Mouse (Mus musculus) limb, embryonic 12.5 days (tissue): Measurements from ENCODE around the gene Map2k6. TPM values are rescaled to one million over a fixed set of nuclear protein-coding genes. Genes with fewer than 3 reads are reported as not detected.
"Not testable (repeated sequence)": the region's sequence is repeated elsewhere in the genome, so short reads cannot be mapped to it uniquely, and the experiment has no call there.

Experiments
- ATAC-seq: fragments of 200-750 bp; cut with Nextera tagmentation; 2 replicates; pipeline ENCODE4 v1.8.0; 2017; ENCODE audit warnings: low read depth, moderate TSS enrichment; ENCODE audit not compliant: insufficient number of reproducible peaks, insufficient read depth, low FRiP score, low TSS enrichment
- H3K27ac ChIP-seq: fragments of 300-500 bp; sonication (generic); 2 replicates; pipeline ENCODE4 v1.5.1; 2016; ENCODE audit warnings: mild to moderate bottlenecking, moderate library complexity
- H3K27me3 ChIP-seq: fragments of 300-500 bp; sonication (generic); 2 replicates; pipeline ENCODE4 v1.6.1; 2016; ENCODE audit warnings: mild to moderate bottlenecking, moderate library complexity
- H3K36me3 ChIP-seq: fragments of 300-500 bp; sonication (generic); 2 replicates; pipeline ENCODE4 v1.6.1; 2016; ENCODE audit warnings: mild to moderate bottlenecking, moderate library complexity
- H3K4me1 ChIP-seq: fragments of 300-500 bp; sonication (generic); replicated peaks from 2 replicates; pipeline ENCODE4 v1.6.1; 2016
- H3K4me2 ChIP-seq: fragments of 300-500 bp; sonication (generic); 2 replicates; pipeline ENCODE4 v1.6.1; 2016; ENCODE audit warnings: mild to moderate bottlenecking, moderate library complexity
- H3K4me3 ChIP-seq: fragments of 300-500 bp; sonication (generic); replicated peaks from 2 replicates; pipeline ENCODE4 v1.5.1; 2016; ENCODE audit warnings: mild to moderate bottlenecking
- H3K9ac ChIP-seq: fragments of 300-500 bp; sonication (generic); replicated peaks from 2 replicates; pipeline ENCODE4 v1.6.1; 2016; ENCODE audit warnings: mild to moderate bottlenecking, moderate library complexity
- H3K9me3 ChIP-seq: fragments of 300-500 bp; sonication (generic); 2 replicates; pipeline ENCODE4 v1.6.1; 2016; ENCODE audit warnings: mild to moderate bottlenecking, moderate library complexity
- WGBS: fragments of 180-500 bp; shearing (Covaris S2); methylation state at CpG from one replicate; pipeline ENCODE4 v1.1.7; 2016; 5-methylcytosine and 5-hydroxymethylcytosine counted together
- polyA plus RNA-seq: library from polyadenylated mRNA; unstranded; fragments of >200 nt; fragmentation: Nextera tagmentation; extraction: Ambion mirVana; gene quantifications from 2 replicates; pipeline ENCODE4 v1.2.1, GENCODE M21; 2016

Map2k6 gene
- polyA plus RNA-seq, result 49.2 TPM in 2 replicates

DNA sequence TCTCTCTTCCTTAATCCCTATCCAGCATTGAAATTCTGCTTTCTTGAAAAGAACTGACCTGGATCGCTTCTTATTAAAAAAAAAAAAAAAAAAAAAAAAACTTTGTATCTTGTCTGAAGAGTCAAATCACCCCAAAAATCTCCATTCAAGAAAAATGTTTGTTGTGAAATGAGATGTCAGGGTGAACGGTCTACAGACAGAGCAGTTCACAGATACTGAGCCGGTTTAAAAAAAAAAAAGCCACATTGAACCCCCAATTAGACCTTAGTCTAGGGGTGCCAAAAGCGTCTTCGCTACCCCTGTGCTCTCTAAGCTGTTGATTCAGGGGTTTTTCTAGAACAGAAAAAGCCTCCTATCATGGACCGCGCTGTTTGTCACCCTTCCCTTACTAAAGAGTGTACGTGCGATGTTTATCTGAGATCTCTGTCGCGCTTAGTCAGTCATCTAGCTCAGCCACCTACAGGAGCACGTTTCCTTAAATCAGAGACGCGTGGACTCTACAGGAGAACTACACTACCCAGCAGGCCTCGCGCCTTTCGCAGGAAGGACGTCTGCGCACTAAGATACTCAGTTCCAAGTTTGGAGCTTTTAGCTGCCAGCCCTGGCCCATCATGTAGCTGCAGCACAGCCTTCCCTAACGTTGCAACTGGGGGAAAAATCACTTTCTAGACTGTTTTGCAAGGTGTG is at the start of gene Map2k6:
Gene Map2k6, plus strand, starts transcription at position 570 of the 687 bp plus-strand sequence.
- H3K9me3 ChIP-seq, result no peaks in the 10 kb centered on the region
- no peaks in the 10 kb centered on the region for H3K36me3 ChIP-seq
- 9% methylated on average over 20 of the region's 20 CpGs for WGBS
- peak; percentile 86 for ATAC-seq
- H3K9ac ChIP-seq, result peak within 1 kb of the TSS; percentile 68
- peak within 1 kb of the TSS; percentile 75 for H3K27ac ChIP-seq
- peaks cover 22% of the 10 kb centered on the region for H3K4me1 ChIP-seq
- peak within 1 kb of the TSS; percentile 60 for H3K4me3 ChIP-seq
- H3K4me2 ChIP-seq, result peak within 1 kb of the TSS; percentile 79
- H3K27me3 ChIP-seq, result no peaks in the 10 kb centered on the region

DNA sequence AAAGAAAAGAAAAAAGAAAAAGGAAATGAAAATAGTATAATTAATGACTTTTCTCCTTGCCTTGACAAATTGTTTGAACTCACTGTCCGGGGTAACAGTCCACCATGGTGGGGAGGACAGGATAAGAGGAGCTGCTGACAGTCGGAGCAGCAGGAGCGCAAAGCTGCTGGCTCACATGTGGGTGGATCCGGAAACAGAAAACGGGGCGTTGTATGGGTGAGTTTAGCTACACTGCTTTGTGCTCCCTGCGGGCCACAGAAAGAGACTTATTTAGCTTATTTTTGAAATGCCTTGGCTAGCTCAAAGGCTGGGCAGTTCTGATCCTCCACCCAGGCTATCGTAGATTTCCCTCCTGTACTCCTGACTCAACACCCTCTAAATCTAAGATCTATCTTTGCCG is 44.7 kb upstream of the Map2k6 start:
- no peak overlapping the region for H3K27ac ChIP-seq
- no peak overlapping the region for H3K4me3 ChIP-seq
- H3K36me3 ChIP-seq, result no peaks in the 10 kb centered on the region
- no peak for ATAC-seq
- 80% methylated on average over 9 of the region's 9 CpGs for WGBS
- no peaks in the 10 kb centered on the region for H3K9me3 ChIP-seq
- H3K4me1 ChIP-seq, result no peaks in the 10 kb centered on the region
- H3K4me2 ChIP-seq, result no peak overlapping the region
- peaks cover 5% of the 10 kb centered on the region; the same call in 1 of the 2 replicates for H3K27me3 ChIP-seq
- no peak overlapping the region for H3K9ac ChIP-seq

DNA sequence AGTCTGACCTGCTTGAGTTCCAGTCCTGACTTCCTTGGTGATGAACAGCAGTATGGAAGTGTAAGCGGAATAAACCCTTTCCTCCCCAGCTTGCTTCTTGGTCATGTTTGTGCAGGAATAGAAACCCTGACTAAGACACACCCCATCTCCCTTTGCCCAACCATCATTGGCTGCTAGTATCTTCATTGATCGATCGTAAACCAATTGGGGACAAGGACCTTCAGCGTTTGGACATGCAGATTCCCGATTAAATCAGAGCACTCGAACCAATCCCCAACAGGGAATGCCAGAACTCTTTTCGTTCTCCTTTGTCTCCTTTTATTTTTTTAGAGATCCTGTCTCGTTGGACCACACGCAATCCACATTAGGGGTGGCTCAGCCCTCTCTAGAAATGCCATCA is 43.8 kb upstream of the Map2k6 start:
- not testable (repeated sequence) for H3K4me2 ChIP-seq, ATAC-seq
- 79% methylated on average over 9 of the region's 9 CpGs for WGBS

DNA sequence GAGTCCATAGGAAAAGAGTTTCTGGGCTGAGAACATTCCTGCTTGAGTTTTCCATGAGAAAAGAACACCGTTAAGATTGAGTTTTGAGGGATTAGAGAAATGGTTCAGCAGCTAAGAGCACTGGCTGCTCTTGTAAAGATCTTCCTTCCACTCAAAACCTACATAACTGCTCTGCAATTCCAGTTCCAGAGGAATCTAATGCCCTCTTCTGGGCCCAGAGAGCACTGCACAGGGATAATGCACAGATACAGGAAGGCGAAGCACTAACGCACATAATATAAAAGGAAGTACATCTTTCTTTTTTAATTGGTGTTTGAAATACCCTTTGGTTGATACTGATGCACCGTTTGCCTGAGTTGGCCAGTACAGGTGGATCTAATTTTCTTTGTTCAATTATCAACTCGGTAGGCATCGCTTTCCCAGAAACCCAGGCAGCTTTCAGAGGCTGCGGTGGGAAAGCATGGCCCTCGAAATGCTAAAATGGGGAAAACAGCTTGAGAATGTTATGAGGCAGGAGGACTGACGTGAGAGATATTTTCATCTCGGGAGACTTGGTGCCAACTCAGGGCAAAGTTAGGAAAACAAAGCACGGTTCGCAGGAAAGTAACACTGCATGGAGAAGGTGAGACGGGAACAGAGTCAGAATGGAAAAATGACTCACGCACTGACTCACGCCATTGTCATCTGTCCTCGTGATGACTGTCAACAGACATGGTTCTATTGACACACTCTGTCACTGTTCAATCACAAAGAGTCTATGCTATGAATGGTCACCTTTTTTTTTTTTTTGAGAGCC is 41.0 kb upstream of the Map2k6 start:
- H3K9ac ChIP-seq, result no peak overlapping the region
- ATAC-seq, result no peak
- no peak overlapping the region for H3K27ac ChIP-seq
- 65% methylated on average over 16 of the region's 16 CpGs for WGBS
- no peak overlapping the region for H3K4me3 ChIP-seq
- no peaks in the 10 kb centered on the region for H3K36me3 ChIP-seq
- no peak overlapping the region for H3K4me2 ChIP-seq
- H3K27me3 ChIP-seq, result peaks cover 5% of the 10 kb centered on the region; the same call in 1 of the 2 replicates
- H3K9me3 ChIP-seq, result peaks cover 7% of the 10 kb centered on the region; the same call in 1 of the 2 replicates
- no peaks in the 10 kb centered on the region for H3K4me1 ChIP-seq

More for the DNA sequence above, 43.8 kb upstream of the Map2k6 start:
- not testable (repeated sequence) for H3K4me1 ChIP-seq, H3K36me3 ChIP-seq, H3K27me3 ChIP-seq, H3K4me3 ChIP-seq, H3K9me3 ChIP-seq, H3K27ac ChIP-seq, H3K9ac ChIP-seq

DNA sequence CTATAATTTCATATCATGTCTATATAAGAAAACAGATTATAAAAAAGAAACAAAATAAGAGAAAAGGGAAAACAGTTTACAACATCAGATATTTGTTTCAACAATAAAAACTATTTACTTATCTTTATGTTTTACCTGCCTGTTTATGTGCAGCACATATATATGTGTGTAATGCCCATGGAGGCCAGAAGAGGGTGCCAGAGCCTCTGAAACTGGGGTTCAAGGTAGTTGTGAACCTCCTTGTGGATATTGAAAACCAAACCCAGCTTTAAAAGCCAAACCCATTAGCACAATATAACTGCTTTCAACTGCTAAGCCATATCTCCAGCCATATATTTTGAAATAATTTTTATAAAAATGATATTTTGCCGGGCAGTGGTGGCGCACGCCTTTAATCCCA is 33.9 kb upstream of the Map2k6 start:
- H3K27me3 ChIP-seq, result no peaks in the 10 kb centered on the region
- H3K4me3 ChIP-seq, result no peak overlapping the region
- H3K9me3 ChIP-seq, result 0 out of 2 replicates have a peak, but pooled peaks cover under 1% of the 10 kb centered on the region
- H3K36me3 ChIP-seq, result no peaks in the 10 kb centered on the region
- no peak overlapping the region for H3K9ac ChIP-seq
- no peak overlapping the region for H3K4me2 ChIP-seq
- no peak overlapping the region for H3K27ac ChIP-seq
- peaks cover 12% of the 10 kb centered on the region; the same call in 1 of the 2 replicates for H3K4me1 ChIP-seq
- no peak for ATAC-seq
- 68% methylated on average over 3 of the region's 3 CpGs for WGBS

DNA sequence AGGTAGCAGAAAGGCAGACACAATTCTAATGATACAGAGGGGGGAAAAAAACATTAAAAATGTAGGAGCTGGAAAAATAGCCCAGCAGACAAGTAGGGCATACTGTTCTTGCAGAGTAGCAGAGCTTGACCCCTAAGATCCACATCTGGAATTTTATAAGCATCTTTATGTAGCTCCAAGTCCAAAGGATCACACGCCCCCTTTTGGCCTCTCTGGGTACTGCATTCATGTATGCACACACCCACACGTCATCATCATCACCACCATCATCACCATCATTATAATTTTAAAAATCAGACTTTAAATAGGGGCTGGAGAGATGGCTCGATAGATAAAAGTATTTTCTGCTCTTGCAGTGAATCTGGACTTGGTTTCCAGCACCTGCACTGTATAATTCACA is 32.0 kb upstream of the Map2k6 start:
- no peaks in the 10 kb centered on the region for H3K36me3 ChIP-seq
- 73% methylated on average over 3 of the region's 3 CpGs for WGBS
- ATAC-seq, result no peak

DNA sequence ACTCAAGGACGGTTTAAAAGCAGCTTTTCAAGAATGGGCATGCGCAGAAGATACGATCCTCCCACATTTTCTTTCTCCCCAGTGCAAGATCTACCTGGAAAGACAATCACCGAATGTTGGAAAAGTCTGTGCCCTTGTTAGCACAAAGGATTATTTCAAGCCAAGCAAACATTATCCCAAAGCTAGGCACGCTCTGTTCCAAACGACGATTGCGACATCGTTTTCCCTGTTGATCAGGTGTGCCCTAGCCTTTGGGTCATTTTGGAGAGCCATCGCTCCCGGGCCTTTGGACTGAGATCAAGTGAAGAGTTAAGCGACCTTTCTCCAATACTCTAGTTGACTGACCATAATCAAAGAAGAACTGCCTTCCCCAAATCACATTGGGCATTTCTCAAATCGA is 31.3 kb upstream of the Map2k6 start:
- Histone ChIP-seq H3K4me2 (no peak overlapping the region), H3K4me1 (peaks cover 14% of the 10 kb centered on the region; the same call in 1 of the 2 replicates), H3K27ac (no peak overlapping the region), H3K36me3 (no peaks in the 10 kb centered on the region), H3K9me3 (no peaks in the 10 kb centered on the region), H3K27me3 (no peaks in the 10 kb centered on the region), H3K9ac (no peak overlapping the region), H3K4me3 (no peak overlapping the region)
- no peak for ATAC-seq
- 92% methylated on average over 13 of the region's 13 CpGs for WGBS

More for the DNA sequence above, 32.0 kb upstream of the Map2k6 start:
- Histone ChIP-seq H3K27ac (no peak overlapping the region), H3K27me3 (no peaks in the 10 kb centered on the region), H3K4me3 (no peak overlapping the region), H3K9me3 (no peaks in the 10 kb centered on the region), H3K4me2 (no peak overlapping the region), H3K9ac (no peak overlapping the region), H3K4me1 (peaks cover 14% of the 10 kb centered on the region; the same call in 1 of the 2 replicates)

DNA sequence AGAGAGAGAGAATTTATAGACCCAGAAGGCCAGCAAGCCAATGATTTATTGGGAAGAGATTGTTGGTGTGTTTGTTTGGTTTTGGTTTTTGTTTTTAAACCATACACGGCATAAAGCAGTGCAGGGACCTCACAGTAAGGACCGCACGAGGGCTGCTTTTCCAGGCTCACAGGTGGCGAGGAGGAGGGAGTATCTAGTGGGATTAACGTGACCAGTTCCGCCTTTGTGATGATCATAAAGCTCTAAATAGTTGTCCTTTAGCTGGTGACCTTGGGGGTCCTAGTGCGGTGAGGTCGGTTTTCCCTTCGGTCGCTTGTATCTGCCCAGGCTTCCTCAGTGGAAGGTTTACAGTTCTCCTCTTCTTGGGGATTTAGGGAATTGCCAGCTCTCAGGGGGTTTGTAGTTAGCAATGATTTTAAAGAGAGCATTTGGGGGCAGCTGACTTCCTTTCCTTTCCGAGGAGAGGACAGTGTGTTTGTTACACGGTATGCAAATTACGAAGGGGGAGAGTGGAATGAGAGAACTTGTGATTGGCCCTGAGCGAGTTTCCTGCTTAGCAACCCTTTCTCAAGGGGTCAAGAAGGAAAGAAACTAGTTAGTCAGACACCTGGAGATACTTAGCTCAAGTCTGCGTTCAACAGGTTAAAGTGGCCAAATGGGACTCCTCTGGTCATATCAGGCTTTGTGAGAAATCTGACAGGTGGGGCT is 29.5 kb upstream of the Map2k6 start:
- no peaks in the 10 kb centered on the region for H3K27me3 ChIP-seq
- H3K4me2 ChIP-seq, result peak overlapping the region; percentile 44
- 0 out of 2 replicates have a peak overlapping the region, but pooled peaks have one; percentile 2 for H3K4me3 ChIP-seq
- H3K9me3 ChIP-seq, result no peaks in the 10 kb centered on the region
- H3K27ac ChIP-seq, result no peak overlapping the region
- no peaks in the 10 kb centered on the region for H3K36me3 ChIP-seq
- no peak for ATAC-seq
- 12% methylated on average over 15 of the region's 15 CpGs for WGBS
- peaks cover 14% of the 10 kb centered on the region; the same call in 1 of the 2 replicates for H3K4me1 ChIP-seq
- H3K9ac ChIP-seq, result no peak overlapping the region; the same call in 1 of the 2 replicates

DNA sequence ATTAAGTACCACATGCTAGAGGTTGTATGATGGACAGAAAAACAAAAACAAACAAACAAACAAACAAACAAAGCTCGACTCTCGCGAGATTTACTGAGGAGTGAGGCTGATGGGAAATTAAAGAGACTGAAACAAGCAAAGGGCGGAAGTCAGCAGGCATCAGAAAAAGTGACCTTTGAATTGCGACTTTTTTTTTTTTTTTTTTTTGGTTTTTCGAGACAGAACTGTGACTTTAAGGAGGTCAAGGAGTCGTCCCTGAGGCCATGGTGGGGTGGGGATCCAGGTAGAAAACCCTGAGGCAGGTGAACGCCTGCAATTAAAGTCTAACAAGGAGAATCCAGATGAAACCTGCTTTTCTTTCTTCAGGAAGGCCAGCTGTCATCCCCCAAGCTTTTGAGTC is 27.1 kb upstream of the Map2k6 start:
- Histone ChIP-seq H3K9ac (no peak overlapping the region), H3K9me3 (no peaks in the 10 kb centered on the region), H3K36me3 (no peaks in the 10 kb centered on the region), H3K27me3 (no peaks in the 10 kb centered on the region), H3K4me2 (no peak overlapping the region), H3K4me1 (peaks cover 14% of the 10 kb centered on the region; the same call in 1 of the 2 replicates), H3K4me3 (no peak overlapping the region), H3K27ac (no peak overlapping the region)
- ATAC-seq, result no peak
- whole genome bisulfite sequencing, result 60% methylated on average over 8 of the region's 8 CpGs

DNA sequence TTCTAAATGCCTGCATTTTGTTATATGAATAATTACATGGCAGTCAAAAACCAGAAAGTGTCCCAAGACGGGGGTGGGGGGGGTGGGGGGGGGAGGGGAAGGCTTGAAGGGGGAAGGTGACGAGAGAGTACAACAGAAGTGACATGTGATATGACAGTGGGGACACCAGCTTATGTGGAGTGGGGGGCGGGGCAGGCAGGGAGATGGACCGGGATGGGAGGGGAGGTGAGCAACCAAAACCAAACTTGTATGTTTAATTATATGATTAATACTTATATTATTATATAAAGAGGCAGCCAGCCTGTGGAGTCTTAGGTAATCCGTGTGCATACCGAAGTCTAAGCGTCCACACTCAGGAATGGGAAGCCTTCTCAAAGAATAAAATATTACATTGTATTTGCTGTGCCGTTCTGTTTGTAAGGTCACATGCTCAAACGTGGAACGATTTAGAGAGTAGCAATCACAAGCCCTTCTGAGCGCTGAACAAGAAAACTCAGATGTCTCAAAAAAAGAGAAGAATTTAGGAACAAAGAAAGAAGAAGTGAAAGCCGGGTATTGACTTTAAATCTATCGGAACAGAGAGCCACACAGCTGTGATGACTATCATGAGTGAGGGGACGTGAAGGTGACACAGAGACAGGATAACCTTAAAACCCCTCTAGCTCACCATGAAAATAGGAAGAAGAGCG is 26.5 kb upstream of the Map2k6 start:
- Histone ChIP-seq H3K4me3 (no peak overlapping the region), H3K36me3 (no peaks in the 10 kb centered on the region), H3K9ac (no peak overlapping the region), H3K27ac (no peak overlapping the region), H3K27me3 (no peaks in the 10 kb centered on the region), H3K4me1 (peaks cover 14% of the 10 kb centered on the region; the same call in 1 of the 2 replicates), H3K4me2 (no peak overlapping the region), H3K9me3 (no peaks in the 10 kb centered on the region)
- ATAC-seq, result no peak
- 89% methylated on average over 14 of the region's 15 CpGs for WGBS
